ENCODE assay signal across 21 mouse cellular contexts in the genomic region with DNA sequence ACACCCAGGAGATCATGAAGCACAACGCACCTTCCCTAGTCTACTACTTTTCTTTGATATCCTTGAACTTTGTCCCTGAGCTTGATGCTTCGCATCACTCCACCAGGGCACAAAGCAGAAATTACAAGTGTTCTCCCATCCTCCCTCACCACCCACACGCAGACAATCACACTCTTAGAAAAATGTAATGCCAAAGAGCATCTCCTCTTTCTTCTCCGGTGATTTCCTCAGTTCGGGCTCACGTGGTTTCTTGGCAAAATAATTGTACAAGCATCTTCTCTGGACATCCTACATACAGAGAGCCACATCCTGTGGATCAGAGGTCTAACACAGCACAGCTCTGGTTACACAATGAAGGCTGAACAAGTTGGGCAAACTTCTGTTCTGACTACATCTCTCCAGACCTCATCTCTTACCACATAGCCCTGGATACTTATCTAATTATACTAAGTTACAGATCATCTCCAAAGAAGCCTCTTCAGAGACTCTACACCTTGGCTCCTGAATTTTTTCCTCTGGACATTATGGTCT. TPM values are rescaled to one million over a fixed set of nuclear protein-coding genes. Genes with fewer than 3 reads are reported as not detected.
DNase-seq lines count a peak whose midpoint lies in the region; ATAC-seq lines count a peak whose summit lies in the region.
"Had no signal": no experiment of that assay in that cellular context is flagged by ENCODE, and none has a peak within 500 bp of the region (broad histone marks: within the 10 kb centered on the region; RNA-seq: fewer than 3 reads in every experiment).

No protein-coding gene starts in this region.

- H3K27me3 ChIP-seq in liver, embryonic 12.5 days (replicated peaks), result no peaks in the 10 kb centered on the region
- no peaks in the 10 kb centered on the region for H3K27me3 ChIP-seq in liver, embryonic 15.5 days

- H3K27ac ChIP-seq in liver, embryonic 12.5 days, result peak overlapping the region; percentile 59
- peak overlapping the region; percentile 46 for H3K27ac ChIP-seq in liver, embryonic 15.5 days (replicated peaks)
- H3K27ac ChIP-seq: embryonic facial prominence, embryonic 10.5 days; gastrocnemius, adult 2 months; hindbrain, postnatal 0 days; left cerebral cortex, adult 2 months; stomach, postnatal 0 days had no signal

- no peaks in the 10 kb centered on the region for H3K9me3 ChIP-seq in liver, embryonic 12.5 days (replicated peaks)
- H3K9me3 ChIP-seq in liver, embryonic 15.5 days (replicated peaks), result no peaks in the 10 kb centered on the region
- H3K9me3 ChIP-seq: embryonic facial prominence, embryonic 10.5 days had no signal

- H3K36me3 ChIP-seq in liver, embryonic 12.5 days, result no peaks in the 10 kb centered on the region
- H3K36me3 ChIP-seq in liver, embryonic 15.5 days (replicated peaks), result no peaks in the 10 kb centered on the region
- H3K36me3 ChIP-seq: embryonic facial prominence, embryonic 10.5 days had no signal

- H3K4me1 ChIP-seq in liver, embryonic 12.5 days, result peaks cover 78% of the 10 kb centered on the region
- H3K4me1 ChIP-seq in liver, embryonic 15.5 days (replicated peaks), result peaks cover 70% of the 10 kb centered on the region

- intact Hi-C loops in gastrocnemius, postnatal 14 days (cut with DNase I; ENCODE audit: low total_unique reads), result no loop called here

- no peak overlapping the region for H3K9ac ChIP-seq in liver, embryonic 12.5 days
- H3K9ac ChIP-seq in liver, embryonic 15.5 days, result no peak overlapping the region
- H3K9ac ChIP-seq: lung, embryonic 14.5 days had no signal

- 80% methylated on average over 6 of the region's 6 CpGs for WGBS in liver, embryonic 12.5 days (ENCODE audit: insufficient replicate concordance)
- 78% methylated on average over 6 of the region's 6 CpGs for WGBS in liver, embryonic 15.5 days (ENCODE audit: insufficient replicate concordance)

- H3K4me2 ChIP-seq in liver, embryonic 12.5 days, result no peak overlapping the region
- H3K4me2 ChIP-seq in liver, embryonic 15.5 days, result no peak overlapping the region
- H3K4me2 ChIP-seq: lung, embryonic 14.5 days had no signal

- DNase-seq in liver, result no peak
- DNase-seq in embryo, embryonic 11 days, result no peak
- DNase-seq in gastrocnemius, postnatal 14 days, result no peak
- DNase-seq: adrenal gland, adult 2 months; cerebellum, adult 8-10 months; gastrocnemius, adult 2 months; heart, adult 18-20 months; heart, postnatal 4 days; kidney, adult 18-20 months; kidney, postnatal 25 days; lung, embryonic 14.5 days; right cerebral cortex, postnatal 4 days had no signal

- no peak overlapping the region for H3K4me3 ChIP-seq in liver, embryonic 12.5 days
- H3K4me3 ChIP-seq in liver, embryonic 15.5 days (replicated peaks), result no peak overlapping the region
- H3K4me3 ChIP-seq: embryonic facial prominence, embryonic 10.5 days; gastrocnemius, adult 2 months; left cerebral cortex, adult 2 months had no signal

- ATAC-seq in liver, embryonic 12.5 days, result no peak
- peak; percentile 7 for ATAC-seq in CD4-positive, CD25-positive, alpha-beta regulatory T cell, adult 4 months
- ATAC-seq in liver, embryonic 15.5 days (ENCODE audit: insufficient read depth), result no peak
- ATAC-seq in monocyte, adult 5-6 weeks (replicated peaks; ENCODE audit: insufficient number of reproducible peaks, low FRiP score, low TSS enrichment, poor library complexity, severe bottlenecking), result 0 out of 2 replicates have a peak, but pooled peaks have one; percentile 24
- ATAC-seq: midbrain, embryonic 16.5 days had no signal

RNA-seq across cellular contexts. Expression of a gene that starts 36.4 kb away (rescaled TPM):
- 308 and 327 TPM in 2 replicates for polyA plus RNA-seq in liver, embryonic 12.5 days (2016; fragmentation: Nextera tagmentation; extraction: Ambion mirVana)
- 100 to 1,000 TPM; 184 to 254 TPM for polyA plus RNA-seq in CD4-positive, CD25-positive, alpha-beta regulatory T cell, adult 4 months (2017; shearing (Covaris generic))
- 266 and 301 TPM in 2 replicates for polyA plus RNA-seq in liver, embryonic 15.5 days (2015; fragmentation: Nextera tagmentation; extraction: Ambion mirVana)
- 293 to 337 TPM (median 305 TPM) in 3 replicates for total RNA-seq in monocyte, adult 5-6 weeks (2017)
- total RNA-seq in gastrocnemius, postnatal 14 days (2021), result 10 to 100 TPM; 34.8 to 37.3 TPM

Comparison
In these comparisons a context has a peak if more than half of its experiments do, and no peak if none do; other contexts are left out.
1. ATAC-seq: peak in CD4-positive, CD25-positive, alpha-beta regulatory T cell, adult 4 months (single experiment) and monocyte, adult 5-6 weeks (single experiment); none in liver, embryonic 12.5 days (single experiment) and liver, embryonic 15.5 days (single experiment).